Mouse (Mus musculus) CH12.LX (cell line): Measurements from ENCODE around the gene Tiam1. TPM values are rescaled to one million over a fixed set of nuclear protein-coding genes. Genes with fewer than 3 reads are reported as not detected.

Experiments
- DNase-seq: peaks from one replicate; pipeline ENCODE4 v3.0.0-alpha.2; 2013; ENCODE audit errors: extremely low read depth
- H3K27ac ChIP-seq: 2 replicates; pipeline ENCODE4 v1.5.1; 2012; ENCODE audit warnings: low read depth, mild to moderate bottlenecking, control low read depth, moderate library complexity; ENCODE audit not compliant: insufficient read depth
- H3K27me3 ChIP-seq: replicated peaks from 2 replicates; pipeline ENCODE3; 2012; ENCODE audit warnings: inconsistent platforms
- H3K36me3 ChIP-seq, 2 experiments: replicated peaks in 1 of 2; 2 replicates each; pipeline versions ENCODE3 to v1.6.1; 2012; ENCODE audit warnings: inconsistent platforms in 1 of 2, low read length in 1 of 2, mild to moderate bottlenecking in 1 of 2, mixed read lengths in 1 of 2, moderate library complexity in 1 of 2; ENCODE audit not compliant: control insufficient read depth in 1 of 2, insufficient read depth in 1 of 2
- H3K4me1 ChIP-seq, 2 experiments: 2 replicates each; pipeline ENCODE4 v1.6.1; 2012; ENCODE audit warnings: inconsistent platforms in 1 of 2, moderate library complexity in 1 of 2; ENCODE audit not compliant: insufficient read depth in 2 of 2, control insufficient read depth in 1 of 2
- H3K4me2 ChIP-seq: 2 replicates; pipeline ENCODE4 v1.6.1; 2012; ENCODE audit warnings: low read depth, mild to moderate bottlenecking, control low read depth; ENCODE audit not compliant: poor library complexity, insufficient read depth, severe bottlenecking
- H3K4me3 ChIP-seq, 3 experiments: fragments of 150-350 bp in 1 of 3; sonication (generic) in 1 of 3; replicated peaks in 1 of 3; 2 replicates each; pipeline versions ENCODE3 to v1.5.1; 2011 to 2012; ENCODE audit warnings: low read depth in 2 of 3, low read length in 2 of 3, mild to moderate bottlenecking in 2 of 3, moderate library complexity in 2 of 3, control low read depth in 1 of 3, improper control_type of control experiment in 1 of 3, inconsistent platforms in 1 of 3, mixed read lengths in 1 of 3; ENCODE audit not compliant: poor library complexity in 1 of 3
- H3K79me2 ChIP-seq: replicated peaks from 2 replicates; pipeline ENCODE4 v1.6.1; 2012; ENCODE audit warnings: mild to moderate bottlenecking, moderate library complexity; ENCODE audit not compliant: control insufficient read depth, poor library complexity, insufficient read depth, severe bottlenecking; ENCODE audit errors: extremely low read depth
- H3K9ac ChIP-seq: 2 replicates; pipeline ENCODE4 v1.6.1; 2012; ENCODE audit warnings: low read depth, mild to moderate bottlenecking, control low read depth, moderate library complexity; ENCODE audit not compliant: insufficient read depth
- H3K9me3 ChIP-seq: replicated peaks from 2 replicates; pipeline ENCODE3; 2012; ENCODE audit warnings: low read length, inconsistent platforms, mixed read lengths
- BHLHE40 ChIP-seq: IDR thresholded peaks from 2 replicates; pipeline ENCODE4 v1.6.1; 2011; ENCODE audit warnings: mild to moderate bottlenecking, low read depth, low read length, improper control_type of control experiment
- CHD1 ChIP-seq: IDR thresholded peaks from 2 replicates; pipeline ENCODE4 v1.6.1; 2012; ENCODE audit warnings: low read depth, low read length, improper control_type of control experiment, inconsistent platforms
- GABPA ChIP-seq: IDR thresholded peaks from 2 replicates; pipeline ENCODE4 v1.6.1; 2012; ENCODE audit warnings: low read depth, low read length, improper control_type of control experiment, inconsistent platforms; ENCODE audit not compliant: insufficient replicate concordance
- IRF4 ChIP-seq: IDR thresholded peaks from 2 replicates; pipeline ENCODE4 v1.6.1; 2014; ENCODE audit warnings: low read depth, mild to moderate bottlenecking, inconsistent platforms, low read length, improper control_type of control experiment
- JUN ChIP-seq: IDR thresholded peaks from 2 replicates; pipeline ENCODE4 v1.6.1; 2011; ENCODE audit warnings: low read depth, mild to moderate bottlenecking, low read length, improper control_type of control experiment, moderate library complexity; ENCODE audit not compliant: insufficient read depth
- JUND ChIP-seq: conservative IDR thresholded peaks from 2 replicates; pipeline ENCODE4 v1.6.1; 2011; ENCODE audit warnings: low read depth, low read length, improper control_type of control experiment
- MAX ChIP-seq: IDR thresholded peaks from 2 replicates; pipeline ENCODE4 v1.6.1; 2011; ENCODE audit warnings: low read length, improper control_type of control experiment
- MAZ ChIP-seq: IDR thresholded peaks from 2 replicates; pipeline ENCODE4 v1.6.1; 2012; ENCODE audit warnings: low read depth, mild to moderate bottlenecking, inconsistent platforms, low read length, improper control_type of control experiment, moderate library complexity
- MXI1 ChIP-seq: IDR thresholded peaks from 2 replicates; pipeline ENCODE4 v1.6.1; 2011; ENCODE audit warnings: mild to moderate bottlenecking, low read depth, low read length, improper control_type of control experiment
- MYC ChIP-seq: IDR thresholded peaks from 2 replicates; pipeline ENCODE4 v1.6.1; 2011; ENCODE audit warnings: low read depth, mild to moderate bottlenecking, improper control_type of control experiment, low read length
- NELFE ChIP-seq: IDR thresholded peaks from 2 replicates; pipeline ENCODE4 v1.6.1; 2011; ENCODE audit warnings: low read depth, low read length, improper control_type of control experiment
- NRF1 ChIP-seq: IDR thresholded peaks from 2 replicates; pipeline ENCODE4 v1.6.1; 2014; ENCODE audit warnings: low read depth, mild to moderate bottlenecking, inconsistent platforms, low read length, improper control_type of control experiment, moderate library complexity
- POLR2A ChIP-seq: IDR thresholded peaks from 2 replicates; pipeline ENCODE4 v1.6.1; 2011; ENCODE audit warnings: low read depth, mild to moderate bottlenecking, improper control_type of control experiment, low read length
- POLR2AphosphoS2 ChIP-seq: IDR thresholded peaks from 2 replicates; pipeline ENCODE4 v1.6.1; 2011; ENCODE audit warnings: low read depth, low read length, improper control_type of control experiment
- RCOR1 ChIP-seq: conservative IDR thresholded peaks from 2 replicates; pipeline ENCODE4 v1.6.1; 2012; ENCODE audit warnings: low read depth, mild to moderate bottlenecking, inconsistent platforms, low read length, improper control_type of control experiment
- SIN3A ChIP-seq: IDR thresholded peaks from 2 replicates; pipeline ENCODE4 v1.6.1; 2012; ENCODE audit warnings: low read length, improper control_type of control experiment, inconsistent platforms
- TBP ChIP-seq: conservative IDR thresholded peaks from 2 replicates; pipeline ENCODE4 v1.6.1; 2011; ENCODE audit warnings: low read depth, low read length, improper control_type of control experiment
- TCF12 ChIP-seq: IDR thresholded peaks from 2 replicates; pipeline ENCODE4 v1.6.1; 2014; ENCODE audit warnings: low read depth, mild to moderate bottlenecking, inconsistent platforms, low read length, improper control_type of control experiment
- USF1 ChIP-seq: IDR thresholded peaks from 2 replicates; pipeline ENCODE4 v1.6.1; 2014; ENCODE audit warnings: low read depth, mild to moderate bottlenecking, inconsistent platforms, low read length, improper control_type of control experiment
- USF2 ChIP-seq: conservative IDR thresholded peaks from 2 replicates; pipeline ENCODE4 v1.6.1; 2011; ENCODE audit warnings: low read depth, low read length, improper control_type of control experiment
- ZC3H11A ChIP-seq: IDR thresholded peaks from 2 replicates; pipeline ENCODE4 v1.6.1; 2012; ENCODE audit warnings: low read depth, mild to moderate bottlenecking, inconsistent platforms, low read length, improper control_type of control experiment
- ZKSCAN1 ChIP-seq: IDR thresholded peaks from 2 replicates; pipeline ENCODE4 v1.6.1; 2012; ENCODE audit warnings: low read depth, inconsistent platforms, low read length, improper control_type of control experiment, borderline replicate concordance
- ZMIZ1 ChIP-seq: IDR thresholded peaks from 2 replicates; pipeline ENCODE4 v1.6.1; 2012; ENCODE audit warnings: low read depth, mild to moderate bottlenecking, inconsistent platforms, low read length, improper control_type of control experiment
- ZNF384 ChIP-seq: IDR thresholded peaks from 2 replicates; pipeline ENCODE4 v1.6.1; 2012; ENCODE audit warnings: low read depth, low read length, improper control_type of control experiment, inconsistent platforms
- dilution Hi-C: fragments of 300-500 bp; cut with MboI; formaldehyde crosslinking; loops from 2 replicates; pipeline ENCODE4 v1.14.3; 2020; ENCODE audit warnings: low sequenced_read_pairs; ENCODE audit not compliant: extremely low pct_unique_long_range_greater_than_20kb, extremely low pct_ligation_motif_present
- in situ Hi-C: fragments of 300-500 bp; cut with MboI; formaldehyde crosslinking; loops from 3 replicates; pipeline ENCODE4 v1.14.3; 2019; ENCODE audit warnings: low sequenced_read_pairs, low pct_ligation_motif_present, low pct_unique_long_range_greater_than_20kb, mixed read lengths
- polyA plus RNA-seq: library from polyadenylated mRNA; unstranded; fragments of >175 nt; gene quantifications from 2 replicates; pipeline ENCODE4 v1.2.1, GENCODE M21; 2012; ENCODE audit warnings: low read depth; ENCODE audit not compliant: insufficient read length
- total RNA-seq, 2 experiments: library from RNA; depleted of rRNA; stranded (reverse); fragments of 300-350 nt in 1 of 2; fragments of >200 nt in 1 of 2; gene quantifications; 2 replicates each; pipeline ENCODE4 v1.2.3; 2012 to 2014

The Tiam1 gene
- total and polyA plus RNA-seq, 3 experiments: 0.03 to 0.40 (median 0.04) TPM

DNA sequence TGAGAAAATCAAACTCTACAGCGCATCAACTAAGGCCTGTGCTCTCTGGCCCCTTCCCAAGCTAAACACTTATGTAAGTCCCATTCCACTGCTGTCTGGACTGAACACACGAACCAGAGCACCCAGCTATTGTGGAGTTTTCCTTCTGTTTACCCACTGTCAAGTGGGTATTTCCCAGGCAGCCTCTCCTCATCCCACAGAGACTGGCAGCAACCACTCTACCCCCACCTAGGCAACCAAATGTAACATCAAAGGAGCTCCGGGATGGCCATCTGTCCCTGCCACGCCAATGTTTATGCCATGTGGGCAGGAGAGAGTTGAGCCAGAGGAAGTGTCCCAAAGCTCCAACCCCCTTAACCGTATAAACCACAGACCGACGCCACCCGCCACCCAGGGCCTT, 192.8 kb downstream of the Tiam1 start:
- no peak overlapping the region for H3K27ac ChIP-seq
- H3K4me3 ChIP-seq: no peak overlapping the region
- no peaks in the 10 kb centered on the region for H3K36me3 ChIP-seq
- H3K9ac ChIP-seq: no peak overlapping the region
- TF ChIP-seq MYC (no peak), JUN (no peak), RCOR1 (no peak), MAX (no peak), JUND (no peak), GABPA (no peak), SIN3A (no peak), ZNF384 (no peak), ZC3H11A (no peak), TBP (no peak), USF1 (no peak)
- H3K27me3 ChIP-seq: no peaks in the 10 kb centered on the region
- in situ Hi-C loops (no loop called here), dilution Hi-C loops (no loop called here)
- no peak for DNase-seq
- H3K79me2 ChIP-seq: no peaks in the 10 kb centered on the region
- H3K4me1 ChIP-seq: no peaks in the 10 kb centered on the region
- H3K4me2 ChIP-seq: no peak overlapping the region
- peaks cover 44% of the 10 kb centered on the region for H3K9me3 ChIP-seq

- no peaks in the 10 kb centered on the region for H3K79me2 ChIP-seq
- dilution Hi-C loops (no loop called here), in situ Hi-C loops (no loop called here)
- H3K4me3 ChIP-seq: no peak overlapping the region
- H3K27me3 ChIP-seq: no peaks in the 10 kb centered on the region
- no peak for DNase-seq
- H3K9me3 ChIP-seq: peaks cover 46% of the 10 kb centered on the region
- H3K4me2 ChIP-seq: no peak overlapping the region
- H3K36me3 ChIP-seq: no peaks in the 10 kb centered on the region
- H3K4me1 ChIP-seq: no peaks in the 10 kb centered on the region
- no peak for TF ChIP-seq NRF1
- H3K27ac ChIP-seq: no peak overlapping the region
- H3K9ac ChIP-seq: no peak overlapping the region
Observed at GRCm38 (mm10) chr16:89950251-89950650, 193.3 kb downstream of the Tiam1 start.

DNA sequence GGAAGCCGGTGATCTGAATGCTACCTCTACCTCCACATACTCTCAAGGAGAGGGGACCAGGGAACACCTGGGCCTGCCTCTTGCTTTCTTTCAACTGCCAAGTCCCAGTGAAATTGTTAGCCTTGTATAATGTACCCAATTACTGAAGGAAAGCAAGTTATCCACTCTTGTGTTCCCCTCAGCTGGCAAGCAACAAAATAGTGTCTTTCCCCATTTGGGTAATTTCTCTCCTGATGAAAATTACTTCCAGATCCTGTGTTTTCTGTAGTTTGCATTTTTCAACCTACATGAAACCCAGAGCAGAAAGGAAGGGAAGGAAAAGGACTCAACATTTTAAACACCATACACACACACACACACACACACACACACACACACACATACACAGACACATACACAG, 195.5 kb downstream of the Tiam1 start:
- TF ChIP-seq NELFE (no peak), ZKSCAN1 (no peak), USF2 (no peak), MYC (no peak), TBP (no peak), POLR2AphosphoS2 (no peak), MAZ (no peak), BHLHE40 (no peak), ZNF384 (no peak), ZMIZ1 (no peak), MXI1 (no peak), RCOR1 (no peak), POLR2A (no peak), TCF12 (no peak), IRF4 (no peak), CHD1 (no peak)
- TF ChIP-seq, all 38 proteins: peak for 0
- dilution Hi-C loops: no loop called here
- Histone ChIP-seq H3K27me3 (no peaks in the 10 kb centered on the region), H3K4me2 (no peak overlapping the region), H3K36me3 (no peaks in the 10 kb centered on the region), H3K9ac (no peak overlapping the region), H3K27ac (no peak overlapping the region), H3K79me2 (no peaks in the 10 kb centered on the region), H3K9me3 (peaks cover 49% of the 10 kb centered on the region), H3K4me3 (no peak overlapping the region), H3K4me1 (no peaks in the 10 kb centered on the region)
- in situ Hi-C loops: no loop called here
- no peak for DNase-seq
